Mouse (Mus musculus): ENCODE results near the gene Gm973. TPM values are rescaled to one million over a fixed set of nuclear protein-coding genes. Genes with fewer than 3 reads are reported as not detected.

Gene Gm973
- total RNA-seq, 4 experiments from 2014 or later, result 0.16 to 0.53 TPM; not detected in 2

DNA sequence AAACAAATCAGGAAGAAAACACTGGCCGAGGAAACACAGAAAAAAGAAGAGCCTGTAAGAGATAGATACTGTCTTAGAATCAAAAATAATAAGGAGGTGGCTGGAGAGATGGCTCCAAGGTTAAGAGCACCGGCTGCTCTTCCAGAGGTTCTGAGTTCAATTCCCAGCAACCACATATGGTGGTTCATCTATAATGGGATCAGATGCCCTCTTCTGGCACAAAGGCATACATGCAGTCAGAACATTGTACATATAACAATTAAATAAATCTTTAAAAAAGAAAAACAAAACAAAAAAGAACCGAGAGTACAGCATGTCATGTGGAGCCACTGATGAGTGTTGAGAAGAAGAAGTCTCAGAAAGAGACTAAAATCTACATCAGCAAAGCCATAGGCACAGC, 64.8 kb downstream of the Gm973 start:
- DNase-seq (ENCODE audit: low spot score), result no peak

DNA sequence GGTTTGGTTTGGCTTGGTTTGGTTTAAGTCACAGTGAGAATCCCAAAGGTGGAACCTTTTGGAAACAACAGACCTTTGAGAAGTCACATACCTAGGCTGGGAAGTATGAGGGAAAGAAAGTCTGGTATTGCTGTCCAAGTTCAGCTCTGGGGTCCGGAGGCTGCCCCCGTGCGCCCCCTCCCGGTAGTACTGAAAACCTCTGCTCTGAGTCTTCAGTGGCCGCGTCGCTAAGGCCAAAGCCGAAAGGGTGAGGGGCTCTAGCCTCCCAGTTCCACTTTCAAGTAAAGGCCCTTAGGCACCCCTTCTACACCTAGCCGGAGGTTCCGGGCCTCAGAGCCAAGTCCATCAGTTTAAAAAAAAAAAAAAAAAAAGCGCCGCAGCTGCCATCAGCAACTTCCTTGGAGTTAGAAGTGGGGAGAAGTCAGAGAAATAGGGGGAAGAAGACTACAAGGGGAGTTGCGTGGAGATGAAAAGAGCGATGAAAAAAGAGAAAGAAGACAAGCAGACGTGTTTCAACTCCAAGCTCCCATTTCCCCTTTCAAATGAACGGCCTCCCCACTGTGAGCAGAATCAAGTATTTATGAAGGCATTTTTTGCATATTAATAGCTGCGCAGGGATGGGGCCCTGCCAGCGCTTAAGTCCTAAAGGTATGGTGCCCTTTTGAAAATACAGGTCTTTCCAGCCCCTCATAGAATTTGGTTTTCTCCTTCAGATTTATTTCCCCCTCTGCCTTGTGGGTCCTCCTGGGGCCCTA, 68.8 kb downstream of the Gm973 start:
- peak; percentile 60 for DNase-seq (ENCODE audit: low spot score)

DNA sequence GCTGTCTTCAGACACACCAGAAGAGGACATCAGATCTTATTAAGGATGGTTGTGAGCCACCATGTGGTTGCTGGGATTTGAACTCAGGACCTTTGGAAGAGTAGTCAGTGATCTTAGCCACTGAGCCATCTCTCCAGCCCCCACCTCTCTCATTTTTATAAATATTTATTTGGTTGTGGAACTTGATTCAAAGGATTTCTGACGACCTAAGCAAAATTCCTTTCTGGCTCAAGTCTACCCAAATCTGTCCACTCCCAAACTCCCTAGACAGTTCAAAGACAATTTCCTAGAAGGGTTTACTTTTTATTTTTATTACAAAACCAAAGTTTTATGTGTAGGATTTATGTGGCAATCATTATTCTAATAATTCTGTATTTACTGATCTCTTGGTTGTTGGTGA, 73.2 kb downstream of the Gm973 start:
- no peak for DNase-seq (ENCODE audit: low spot score)

DNA sequence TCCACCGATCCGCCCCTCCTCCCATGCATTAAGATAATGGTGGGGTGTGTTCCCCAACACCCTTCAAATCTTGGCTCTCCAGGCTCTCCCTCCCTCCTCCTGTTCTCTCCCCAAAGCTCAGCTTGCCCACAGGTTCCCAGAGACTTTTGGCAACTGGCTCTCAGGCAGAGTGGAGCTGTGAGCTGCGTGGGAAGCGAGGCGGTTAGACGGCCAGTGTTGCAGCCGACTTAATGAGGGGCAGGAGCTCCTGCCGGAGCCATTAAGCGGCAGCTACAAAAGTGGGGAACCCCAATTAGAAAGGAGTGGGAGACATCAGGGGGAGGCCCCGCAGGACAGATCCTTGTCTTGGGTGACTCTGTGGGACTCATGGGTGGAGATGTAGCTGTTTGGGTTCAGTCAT, 76.3 kb downstream of the Gm973 start:
- no peak for DNase-seq (ENCODE audit: low spot score)

DNA sequence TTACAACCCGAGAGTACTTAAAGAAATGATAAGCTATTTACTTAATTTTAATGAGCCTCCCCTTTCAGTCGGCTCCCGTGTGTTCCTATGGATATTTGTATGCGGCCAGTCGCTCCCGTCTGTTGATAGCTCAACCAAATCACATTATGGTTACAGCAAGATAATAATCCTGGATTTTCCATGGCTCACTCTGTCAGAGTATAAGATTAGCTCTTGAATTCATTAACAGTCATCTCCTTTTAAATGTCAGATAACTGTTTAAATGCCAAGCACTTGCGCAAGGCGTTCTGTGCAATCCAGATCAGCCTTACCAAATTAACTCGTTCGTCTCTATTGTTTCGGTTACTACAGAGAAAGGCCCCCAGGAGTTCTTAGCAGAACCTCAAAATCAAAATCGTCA, 76.8 kb downstream of the Gm973 start:
- DNase-seq (ENCODE audit: low spot score), result peak; percentile 3

DNA sequence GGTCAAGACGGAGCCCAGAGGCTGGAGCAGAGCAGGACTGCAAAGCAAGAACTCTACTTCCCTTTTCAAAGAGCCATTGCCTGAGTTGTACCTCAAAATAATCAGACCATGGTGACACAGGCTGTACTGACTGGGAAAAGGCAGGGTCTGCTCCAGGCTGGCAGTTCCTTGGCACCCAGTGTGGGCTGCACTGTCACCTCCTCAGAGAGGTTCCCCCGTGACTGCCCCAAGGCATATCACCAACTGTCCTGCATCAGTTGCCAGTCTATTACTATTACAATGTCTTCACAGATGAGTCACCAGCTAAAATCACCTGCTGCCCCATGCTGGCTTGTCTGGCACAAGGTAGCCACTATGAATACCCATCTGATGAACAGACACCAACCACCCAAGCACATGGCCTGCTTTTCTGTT, 77.6 kb downstream of the Gm973 start:
- no peak for DNase-seq (ENCODE audit: low spot score)

DNA sequence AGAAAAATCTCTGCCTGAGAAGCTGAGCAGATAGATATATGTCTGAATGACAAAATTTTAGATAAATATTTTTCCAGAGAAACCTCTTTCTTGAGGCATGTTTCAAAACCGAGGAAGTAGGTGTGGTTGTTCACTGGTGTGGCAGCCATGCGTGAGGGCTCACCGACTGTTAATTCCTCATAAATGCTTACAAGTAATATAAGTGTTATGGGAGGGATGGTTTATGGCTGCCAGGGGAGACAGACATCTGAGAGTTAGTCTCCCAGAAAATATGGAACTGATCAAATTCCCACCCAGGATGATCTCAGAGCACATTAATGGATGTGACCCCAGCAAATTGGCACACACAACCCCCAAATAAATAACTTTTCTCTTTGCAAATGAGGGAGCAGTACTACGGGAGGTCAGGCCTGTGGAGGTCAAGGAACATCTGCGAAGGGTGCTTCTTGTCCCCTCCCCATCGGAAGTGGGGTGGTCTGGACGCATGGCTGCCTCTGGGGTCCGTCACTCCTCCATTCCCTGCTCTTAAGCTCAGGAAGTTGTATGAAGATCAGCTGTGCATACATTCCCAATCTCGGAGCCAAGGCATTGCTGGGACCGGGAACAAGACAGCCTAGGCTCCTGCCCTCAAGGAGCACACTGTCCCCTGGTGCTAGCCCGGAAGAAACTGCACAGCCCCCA, 78.7 kb downstream of the Gm973 start:
- no peak for DNase-seq (ENCODE audit: low spot score)

DNA sequence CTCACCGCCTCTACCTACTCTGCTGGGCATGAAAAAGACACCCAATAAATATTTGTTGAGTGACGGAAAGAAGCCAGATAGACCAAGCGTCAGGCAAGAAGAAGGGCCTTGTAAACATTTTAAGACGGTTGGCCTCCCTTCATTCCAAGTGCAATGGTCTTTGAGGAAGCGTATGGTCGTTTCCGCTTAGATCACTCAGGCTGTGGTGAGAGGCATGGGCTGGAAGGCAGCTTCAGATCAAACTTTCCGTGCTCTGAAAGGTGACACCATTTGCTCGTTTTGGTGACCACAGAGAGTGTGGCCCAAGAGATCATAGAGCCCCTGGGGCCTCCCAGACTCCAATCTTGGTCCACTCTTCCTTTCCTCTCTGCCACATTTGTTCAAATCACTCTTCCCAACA, 79.5 kb downstream of the Gm973 start:
- DNase-seq (ENCODE audit: low spot score), result no peak

DNA sequence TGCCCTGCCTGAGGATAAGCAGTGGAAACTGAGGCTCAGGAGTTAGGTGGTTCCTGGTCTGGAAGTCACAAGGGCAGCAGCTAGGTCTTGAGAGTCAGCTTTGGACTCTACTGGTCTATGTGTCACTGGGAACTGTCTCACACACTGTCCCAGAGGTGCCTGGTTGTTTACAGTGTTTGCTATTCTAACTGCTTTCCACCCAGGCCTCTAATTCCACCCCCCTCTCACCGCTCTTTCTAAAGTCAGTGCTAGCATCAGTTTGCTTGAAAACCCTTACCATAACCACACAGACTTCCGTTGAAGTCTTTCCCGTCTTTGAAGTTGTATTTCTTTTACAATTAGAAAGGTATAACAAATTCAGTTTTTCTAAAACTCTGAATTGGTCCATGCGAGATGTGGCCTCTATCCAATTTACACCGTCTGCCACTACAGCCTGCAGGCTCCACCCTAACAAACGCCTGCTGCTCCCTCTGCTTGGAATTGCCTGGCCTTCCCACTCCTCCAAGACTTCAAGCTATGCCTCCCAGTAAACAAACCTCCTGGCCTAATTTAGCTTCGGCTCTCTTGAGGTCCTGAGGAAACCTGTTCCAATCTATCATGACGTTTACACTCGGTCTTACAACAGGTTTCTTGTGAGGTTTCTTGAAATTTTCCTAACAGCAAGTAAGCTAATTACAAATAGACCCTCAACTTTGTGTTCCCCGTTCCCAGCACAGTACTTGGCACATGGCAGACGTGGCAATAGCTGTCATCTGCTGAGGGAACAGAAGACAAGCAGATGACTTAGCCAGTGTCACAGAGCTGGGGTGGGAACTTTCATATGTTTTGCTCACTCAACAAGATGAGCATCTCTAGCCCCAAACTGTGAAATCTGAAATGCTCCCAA, 86.7 kb downstream of the Gm973 start:
- DNase-seq (ENCODE audit: low spot score), result no peak

DNA sequence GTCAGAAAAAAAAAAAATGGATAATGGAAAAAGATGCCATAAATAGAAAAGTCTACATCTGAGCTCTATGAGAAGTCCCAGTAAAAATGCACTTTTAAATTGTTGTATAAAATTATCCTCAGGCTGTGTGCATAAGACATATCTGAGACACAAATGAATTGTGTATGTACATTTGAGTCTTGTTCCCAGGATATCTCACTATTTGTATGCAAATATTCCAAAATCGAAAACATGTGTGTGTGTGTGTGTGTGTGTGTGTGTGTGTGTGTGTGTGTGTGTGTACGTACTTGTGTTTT, 87.3 kb downstream of the Gm973 start:
- DNase-seq (ENCODE audit: low spot score), result no peak

DNA sequence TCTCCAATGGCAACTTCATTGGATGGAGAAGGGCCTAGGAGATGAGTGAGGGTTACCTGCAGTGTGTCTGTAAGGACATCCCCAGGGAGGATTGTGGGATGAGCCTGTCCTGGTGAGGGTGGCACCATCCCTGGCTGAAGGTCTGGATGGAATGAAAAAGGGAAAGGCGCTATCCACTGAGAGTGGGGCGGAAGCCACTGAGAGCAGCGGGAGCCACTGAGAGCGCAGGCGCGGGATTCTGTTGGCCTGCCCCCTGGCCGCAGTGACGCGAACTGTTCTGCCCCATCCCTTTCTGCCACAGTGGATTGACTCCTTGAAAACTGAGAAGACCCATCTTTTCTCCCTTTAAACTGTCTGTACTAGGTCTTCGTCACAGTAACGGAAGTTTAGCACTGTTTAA, 87.8 kb downstream of the Gm973 start:
- DNase-seq (ENCODE audit: low spot score), result no peak

DNA sequence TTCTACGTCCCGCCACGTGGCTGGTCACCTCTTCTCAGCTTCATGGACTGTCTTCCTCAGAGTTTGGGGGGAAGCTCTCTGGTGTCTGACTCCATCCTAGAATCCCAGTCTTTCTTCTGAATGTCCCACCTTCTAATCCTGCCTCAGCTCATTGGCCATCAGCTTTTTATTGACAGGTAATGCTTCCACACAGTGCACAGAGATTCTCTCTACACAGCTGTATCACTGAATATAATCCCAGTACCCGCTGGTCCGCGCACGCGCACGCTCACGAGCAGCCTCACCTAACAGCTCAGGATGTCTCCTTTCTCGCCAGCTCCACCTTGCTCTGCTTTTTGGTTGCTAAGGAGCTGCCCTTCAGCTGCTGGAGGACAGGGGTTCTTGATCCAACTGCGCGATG, 90.4 kb downstream of the Gm973 start:
- DNase-seq (ENCODE audit: low spot score), result no peak

DNA sequence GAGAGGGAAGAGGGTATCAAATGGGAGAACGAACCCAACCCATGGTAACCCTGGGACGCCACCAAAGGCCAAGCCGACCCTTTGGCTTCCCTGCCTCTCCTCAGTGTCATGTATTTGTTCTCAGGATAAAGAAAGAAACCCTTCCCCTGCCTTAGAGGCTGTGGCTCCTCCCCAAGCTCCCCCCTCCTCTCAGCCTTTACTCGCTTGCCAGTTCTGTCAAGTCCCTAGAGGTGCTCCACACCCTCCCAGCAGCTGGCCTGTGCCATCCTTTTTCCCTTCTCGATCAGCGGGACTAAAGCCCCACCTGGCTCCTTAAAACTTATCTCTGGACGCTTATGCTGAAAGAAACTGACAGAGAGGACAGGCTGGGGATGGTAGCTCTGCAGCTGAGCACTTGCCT, 91.0 kb downstream of the Gm973 start:
- no peak for DNase-seq (ENCODE audit: low spot score)

DNA sequence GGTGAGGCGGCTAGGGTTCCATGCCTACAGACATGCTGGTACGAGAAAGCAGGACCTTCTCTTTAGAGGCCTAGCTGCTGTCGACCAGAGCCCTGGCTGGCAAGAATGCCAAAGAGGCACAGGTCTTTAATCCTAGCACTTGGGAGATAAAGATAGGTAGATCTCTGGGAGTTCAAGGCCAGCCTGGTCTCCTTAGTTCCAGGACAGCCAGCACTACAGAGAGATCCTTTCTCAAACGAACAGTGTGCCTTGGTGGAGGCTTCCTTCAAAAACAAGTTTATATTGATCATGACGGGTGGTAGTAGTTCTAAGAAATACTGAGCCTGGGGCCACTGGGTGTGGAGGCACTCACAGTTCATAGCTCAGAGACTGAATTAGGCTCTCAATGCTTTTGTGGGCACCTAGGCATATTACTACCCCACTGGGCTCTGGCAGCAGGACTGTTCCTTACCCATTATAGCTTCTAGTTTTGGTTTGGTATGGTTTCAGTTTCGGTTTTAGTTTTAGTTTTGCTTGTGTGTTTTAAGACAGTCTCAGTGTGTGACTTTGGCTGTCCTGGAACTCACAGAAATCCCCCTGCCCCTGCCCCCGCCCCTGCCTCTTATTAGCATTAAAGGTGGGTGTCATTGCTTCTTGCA, 92.2 kb downstream of the Gm973 start:
- DNase-seq (ENCODE audit: low spot score), result no peak

DNA sequence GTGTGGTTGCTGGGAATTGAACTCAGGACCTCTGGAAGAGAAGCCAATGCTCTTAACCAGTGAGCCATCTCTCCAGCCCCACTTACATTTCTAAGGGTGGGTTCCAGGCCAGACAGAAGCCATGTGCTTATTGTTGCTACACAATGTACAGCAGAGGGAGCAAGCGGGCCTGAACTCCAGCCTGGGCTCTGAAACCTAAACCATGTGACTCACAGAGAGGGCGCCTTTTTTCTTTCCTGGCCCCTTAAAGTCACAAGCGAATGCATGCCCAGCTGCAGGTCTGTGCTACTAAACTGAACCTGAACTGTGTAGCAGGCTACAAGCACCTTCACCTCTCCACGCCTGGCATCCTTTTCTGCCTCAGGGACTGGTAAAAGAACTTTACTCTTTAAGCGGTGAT, 92.9 kb downstream of the Gm973 start:
- DNase-seq (ENCODE audit: low spot score), result no peak

DNA sequence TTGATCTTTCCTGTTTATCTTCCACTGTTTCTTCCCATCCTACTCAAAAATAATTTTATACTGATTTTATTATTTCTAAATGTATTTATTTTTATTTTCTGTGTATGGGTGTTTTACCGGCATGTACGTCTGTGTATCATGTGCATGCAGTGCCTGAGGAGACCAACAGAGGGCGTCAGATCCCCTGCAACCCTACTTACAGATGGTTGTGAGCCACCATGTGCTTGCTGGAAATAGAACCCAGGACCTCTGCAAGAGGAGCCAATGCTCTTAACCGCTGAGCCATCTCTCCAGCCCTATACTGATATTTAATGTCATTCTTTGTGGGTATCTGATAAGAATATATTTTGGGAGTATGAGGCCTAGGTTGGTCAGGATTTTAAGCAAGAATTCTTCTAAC, 93.4 kb downstream of the Gm973 start:
- DNase-seq (ENCODE audit: low spot score), result no peak

DNA sequence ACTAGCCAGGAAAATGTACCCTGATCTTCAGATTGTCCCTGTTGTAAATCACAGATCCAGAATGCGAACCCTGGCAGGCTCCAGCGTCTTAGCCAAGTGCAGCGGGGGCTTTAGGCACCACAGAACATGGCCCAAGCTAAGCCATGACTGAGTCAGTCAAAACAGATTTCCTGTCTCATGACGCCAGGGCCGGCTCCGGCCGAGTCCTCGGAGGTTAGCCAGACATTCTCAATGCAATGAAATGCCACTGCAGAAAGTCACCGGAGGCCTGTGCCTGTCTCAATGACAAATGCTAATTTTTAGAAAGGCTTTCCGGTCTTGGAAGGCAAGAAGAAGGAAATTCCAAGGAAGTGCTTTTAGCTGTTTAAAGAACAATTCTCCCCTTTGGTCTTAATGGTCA, 93.8 kb downstream of the Gm973 start:
- DNase-seq (ENCODE audit: low spot score), result peak; percentile 16

DNA sequence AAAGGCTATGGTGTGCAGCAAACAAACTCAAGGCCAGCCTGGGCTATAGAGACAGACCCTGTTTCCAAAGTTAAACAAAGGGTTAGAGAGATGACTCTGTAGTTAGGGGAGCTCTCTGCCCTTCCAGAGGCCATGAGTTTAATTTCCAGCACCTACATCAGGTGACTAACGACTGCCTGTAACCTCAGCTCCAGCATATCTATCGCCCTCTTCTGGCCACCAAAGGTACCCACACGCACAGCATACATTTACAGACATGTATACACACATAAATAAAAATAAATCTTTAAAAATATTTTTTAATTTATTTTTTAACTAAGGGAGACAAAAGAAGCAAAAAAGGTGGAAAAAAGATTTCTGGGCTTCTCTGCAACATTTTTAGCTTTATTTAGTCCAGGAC, 94.9 kb downstream of the Gm973 start:
- DNase-seq (ENCODE audit: low spot score), result no peak

DNA sequence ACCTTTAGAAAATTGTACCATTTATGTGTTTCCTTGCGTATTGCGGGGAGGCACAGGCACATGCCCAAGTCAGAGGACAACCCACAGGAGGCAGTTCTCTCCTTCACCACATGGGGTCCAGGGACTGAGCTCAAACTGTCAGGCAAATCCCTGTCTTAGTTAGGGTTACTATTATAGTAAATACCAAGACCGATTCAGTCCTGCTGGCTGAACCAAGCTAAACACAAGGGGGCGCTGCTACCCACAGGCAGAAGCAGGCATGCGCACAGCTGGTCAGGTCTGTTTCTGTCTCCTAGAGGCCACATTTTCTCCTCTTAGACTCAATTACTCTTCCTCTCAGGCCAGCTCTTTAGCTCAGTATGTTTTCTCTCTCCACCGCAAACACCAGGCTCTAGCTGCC, 97.7 kb downstream of the Gm973 start:
- no peak for DNase-seq (ENCODE audit: low spot score)

DNA sequence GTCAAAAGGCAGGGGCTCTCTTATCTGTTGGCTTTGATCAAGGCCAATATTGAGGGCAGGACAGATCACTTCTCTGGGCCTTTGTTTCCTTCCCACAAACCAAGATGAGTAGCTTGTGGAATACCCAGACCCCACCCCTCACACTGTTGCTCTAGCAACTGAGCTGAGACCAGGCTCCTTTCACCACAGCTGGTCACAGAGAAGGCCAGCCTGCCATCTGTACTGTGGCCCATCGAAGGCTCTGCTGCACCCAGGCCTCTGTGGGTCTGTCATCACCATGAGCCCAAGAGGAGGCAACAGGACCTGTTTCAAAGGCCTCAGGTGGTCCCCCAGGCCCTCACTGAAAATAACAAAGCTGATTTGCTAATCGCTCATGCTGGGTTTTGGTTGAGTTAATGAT, 99.0 kb downstream of the Gm973 start:
- DNase-seq (ENCODE audit: low spot score), result no peak

DNA sequence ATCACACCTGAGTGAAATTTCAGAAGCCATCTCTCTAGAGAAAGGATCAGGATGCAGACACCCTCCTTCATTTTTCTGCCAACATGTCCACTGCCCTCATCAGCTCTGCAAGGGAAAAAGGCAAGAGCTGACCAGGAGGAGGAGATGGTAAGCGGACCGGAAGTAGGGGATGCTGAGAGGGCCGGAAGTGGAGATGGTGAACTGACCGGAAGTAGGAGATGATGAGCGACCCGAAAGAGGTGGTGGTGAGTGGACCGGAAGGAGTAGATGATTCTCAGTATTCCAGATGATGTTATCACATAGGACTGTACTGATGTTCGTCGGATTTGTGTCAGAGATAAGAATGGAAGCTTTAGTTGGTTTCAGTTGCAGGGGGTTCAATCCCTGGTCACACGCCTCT, 103.1 kb downstream of the Gm973 start:
- no peak for DNase-seq (ENCODE audit: low spot score)

DNA sequence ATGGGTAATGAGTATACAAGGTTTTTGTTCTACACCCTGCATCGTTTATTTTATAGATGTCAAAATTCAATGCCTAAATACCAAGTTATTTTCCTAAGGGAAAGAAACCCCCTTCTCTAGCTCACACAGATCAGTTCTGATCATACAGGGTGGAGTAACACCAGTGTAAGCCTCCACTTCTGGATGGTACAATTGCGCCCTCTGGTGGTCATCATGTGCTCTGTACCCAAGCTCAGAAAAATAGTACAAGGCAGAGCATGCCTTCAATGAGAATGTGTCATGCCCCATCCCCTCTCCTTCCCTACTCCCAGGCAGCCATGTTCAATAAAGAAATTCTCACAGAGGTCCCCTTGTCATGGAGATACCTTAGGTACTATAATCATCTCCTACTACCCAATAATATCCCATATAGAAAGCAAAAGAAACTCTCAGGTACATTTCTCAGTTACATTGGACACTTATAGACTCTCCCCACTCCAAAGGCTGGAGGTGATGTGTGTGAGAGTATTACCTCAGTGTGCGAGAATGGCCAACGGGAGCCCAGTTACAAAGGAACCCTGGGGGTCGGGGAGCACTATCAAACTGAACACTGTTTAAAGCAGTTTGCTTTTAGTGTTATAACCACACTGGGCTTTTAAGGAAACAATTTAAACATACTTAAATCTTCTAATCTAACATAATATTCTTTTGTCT, 107.4 kb downstream of the Gm973 start:
- DNase-seq (ENCODE audit: low spot score), result peak; percentile 73

Measured in heart, adult 8-10 months (tissue).